In the genomic region with DNA sequence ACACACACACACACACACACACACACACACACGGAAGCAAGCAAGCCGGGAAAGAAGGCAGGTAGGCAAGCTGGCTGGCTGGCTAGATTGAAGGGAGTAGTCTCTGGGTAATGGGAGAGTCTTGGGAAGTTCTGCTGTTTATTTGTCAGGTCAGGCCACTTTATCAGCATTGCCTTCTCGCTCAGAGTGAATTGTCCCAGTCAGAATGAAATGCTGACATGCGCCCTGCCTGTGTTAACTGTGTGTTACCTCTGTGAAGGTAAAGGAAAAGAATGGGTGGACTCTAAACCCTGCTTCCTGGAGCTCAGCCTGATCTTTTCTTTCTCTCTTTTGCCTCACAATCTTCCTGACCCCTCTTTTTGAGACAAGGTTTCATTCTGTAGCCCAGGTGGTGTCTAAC, we compare ENCODE assay signal across 29 mouse cellular contexts. TPM values are rescaled to one million over a fixed set of nuclear protein-coding genes. Genes with fewer than 3 reads are reported as not detected.
DNase-seq lines count a peak whose midpoint lies in the region; ATAC-seq and TF ChIP-seq lines count a peak whose summit lies in the region.
"Had no signal": no experiment of that assay in that cellular context is flagged by ENCODE, and none has a peak within 500 bp of the region (broad histone marks: within the 10 kb centered on the region; RNA-seq: fewer than 3 reads in every experiment).

No protein-coding gene starts in this region.

- WGBS in intestine, postnatal 0 days: 11% methylated on average over 4 of the region's 4 CpGs
- WGBS in liver, embryonic 16.5 days (ENCODE audit: insufficient replicate concordance): 39% methylated on average over 3 of the region's 4 CpGs
- 24% methylated on average over 4 of the region's 4 CpGs for WGBS in stomach, embryonic 16.5 days

- no peak for TF ChIP-seq POLR2A in MEL (IDR thresholded peaks at IDR 0.05; ENCODE audit: control insufficient read depth in 1 of 2, insufficient read depth in 1 of 2, low read depth in 1 of 2, low read length in 2 of 2, poor library complexity in 1 of 2)

- H3K4me2 ChIP-seq in intestine, postnatal 0 days (replicated peaks; ENCODE audit: low read depth): peak overlapping the region; percentile 44
- H3K4me2 ChIP-seq in liver, embryonic 16.5 days (ENCODE audit: low read depth, low read length): no peak overlapping the region
- H3K4me2 ChIP-seq in stomach, embryonic 16.5 days (ENCODE audit: low read depth, low read length): peak overlapping the region; percentile 25; the same call in 1 of the 2 replicates
- H3K4me2 ChIP-seq: embryonic facial prominence, embryonic 15.5 days; forebrain, embryonic 12.5 days; hindbrain, embryonic 15.5 days; limb, embryonic 12.5 days; midbrain, embryonic 15.5 days; neural tube, embryonic 12.5 days had no signal

- no peaks in the 10 kb centered on the region for H3K9me3 ChIP-seq in MEL (replicated peaks; ENCODE audit: insufficient read depth, low read length)
- no peaks in the 10 kb centered on the region for H3K9me3 ChIP-seq in intestine, postnatal 0 days (ENCODE audit: control insufficient read depth)
- no peaks in the 10 kb centered on the region for H3K9me3 ChIP-seq in liver, embryonic 16.5 days (replicated peaks; ENCODE audit: control insufficient read depth, low read length)
- H3K9me3 ChIP-seq in stomach, embryonic 16.5 days (replicated peaks; ENCODE audit: control insufficient read depth, low read length): no peaks in the 10 kb centered on the region
- H3K9me3 ChIP-seq: embryonic facial prominence, embryonic 10.5 days; embryonic facial prominence, embryonic 15.5 days; forebrain, embryonic 12.5 days; hindbrain, embryonic 10.5 days; hindbrain, embryonic 15.5 days; limb, embryonic 12.5 days; midbrain, embryonic 15.5 days; neural tube, embryonic 12.5 days had no signal

- no peak for TF ChIP-seq RAD21 in MEL (IDR thresholded peaks at IDR 0.05; ENCODE audit: low read depth, low read length)

- H3K4me3 ChIP-seq in MEL (ENCODE audit: control insufficient read depth in 1 of 2, insufficient read depth in 1 of 2, low read depth in 2 of 2, low read length in 2 of 2): no peak overlapping the region
- H3K4me3 ChIP-seq in intestine, postnatal 0 days (ENCODE audit: low read depth, low read length): no peak overlapping the region
- no peak overlapping the region for H3K4me3 ChIP-seq in liver, embryonic 16.5 days (ENCODE audit: low read depth, low read length)
- H3K4me3 ChIP-seq in stomach, embryonic 16.5 days (replicated peaks; ENCODE audit: low read length): no peak overlapping the region
- H3K4me3 ChIP-seq: embryonic facial prominence, embryonic 10.5 days; embryonic facial prominence, embryonic 15.5 days; forebrain, embryonic 12.5 days; hindbrain, embryonic 10.5 days; hindbrain, embryonic 15.5 days; left cerebral cortex, adult 2 months; limb, embryonic 12.5 days; midbrain, embryonic 15.5 days; neural tube, embryonic 12.5 days had no signal

- no peak overlapping the region for H3K27ac ChIP-seq in MEL (ENCODE audit: control insufficient read depth, low read depth, low read length)
- peak overlapping the region; percentile 84 for H3K27ac ChIP-seq in intestine, postnatal 0 days (ENCODE audit: low read depth, low read length)
- peak overlapping the region; percentile 65; the same call in 1 of the 2 replicates for H3K27ac ChIP-seq in liver, embryonic 16.5 days (ENCODE audit: low read length)
- H3K27ac ChIP-seq in stomach, embryonic 16.5 days (ENCODE audit: low read length): peak overlapping the region; percentile 82
- H3K27ac ChIP-seq: embryonic facial prominence, embryonic 10.5 days; embryonic facial prominence, embryonic 15.5 days; forebrain, embryonic 12.5 days; hindbrain, embryonic 10.5 days; hindbrain, embryonic 15.5 days; left cerebral cortex, adult 2 months; limb, embryonic 12.5 days; midbrain, embryonic 15.5 days; neural tube, embryonic 12.5 days had no signal

- H3K4me1 ChIP-seq in MEL (ENCODE audit: control insufficient read depth in 1 of 2, insufficient read depth in 2 of 2, low read length in 2 of 2): peaks cover 0 to 5% of the 10 kb centered on the region in 2 experiments; a peak in 2 of 4 replicates
- no peaks in the 10 kb centered on the region for H3K4me1 ChIP-seq in intestine, postnatal 0 days (replicated peaks; ENCODE audit: control insufficient read depth, insufficient read depth, low read length)
- H3K4me1 ChIP-seq in liver, embryonic 16.5 days (ENCODE audit: control insufficient read depth, low read depth, low read length): no peaks in the 10 kb centered on the region; the same call in 1 of the 2 replicates
- no peaks in the 10 kb centered on the region for H3K4me1 ChIP-seq in stomach, embryonic 16.5 days (ENCODE audit: control insufficient read depth, insufficient read depth, low read length)
- H3K4me1 ChIP-seq: forebrain, embryonic 12.5 days; hindbrain, embryonic 10.5 days; hindbrain, embryonic 15.5 days; midbrain, embryonic 15.5 days; neural tube, embryonic 12.5 days had no signal

- H3K27me3 ChIP-seq in MEL (ENCODE audit: control insufficient read depth in 1 of 2, insufficient read depth in 2 of 2, low read length in 2 of 2): peaks cover 0 to 1% of the 10 kb centered on the region in 2 experiments; a peak in 1 of 4 replicates
- H3K27me3 ChIP-seq in intestine, postnatal 0 days (replicated peaks; ENCODE audit: control insufficient read depth, insufficient read depth, low read length): no peaks in the 10 kb centered on the region
- H3K27me3 ChIP-seq in liver, embryonic 16.5 days (ENCODE audit: control insufficient read depth, insufficient read depth, low read depth, low read length): no peaks in the 10 kb centered on the region
- H3K27me3 ChIP-seq in stomach, embryonic 16.5 days (ENCODE audit: control insufficient read depth, insufficient read depth, low read length): no peaks in the 10 kb centered on the region
- H3K27me3 ChIP-seq: embryonic facial prominence, embryonic 15.5 days; forebrain, embryonic 12.5 days; hindbrain, embryonic 15.5 days; limb, embryonic 12.5 days; midbrain, embryonic 15.5 days; neural tube, embryonic 12.5 days had no signal

- TF ChIP-seq CTCF in MEL (IDR thresholded peaks at IDR 0.05 in 2 of 3, conservative IDR thresholded peaks at IDR 0.05 in 1 of 3; ENCODE audit: control insufficient read depth in 1 of 3, insufficient read depth in 1 of 3, low read depth in 2 of 3, low read length in 3 of 3, poor library complexity in 1 of 3, severe bottlenecking in 1 of 3): no peak
- no peak for TF ChIP-seq CTCF in intestine, postnatal 0 days (IDR thresholded peaks at IDR 0.05; ENCODE audit: low read depth)

- ATAC-seq in intestine, postnatal 0 days: peak; percentile 62
- ATAC-seq in liver, embryonic 16.5 days (ENCODE audit: low read depth): peak; percentile 61; the same call in 1 of the 2 replicates
- ATAC-seq in stomach, embryonic 16.5 days (ENCODE audit: insufficient read depth, low FRiP score): peak; percentile 80; the same call in 1 of the 2 replicates
- ATAC-seq: activated CD4-positive, CD25-positive, alpha-beta regulatory T cell, adult 4 months; inflammation-experienced regulatory T-cells, adult 6 months; lung, postnatal 0 days; midbrain, embryonic 15.5 days had no signal

- peaks cover 0 to 3% of the 10 kb centered on the region in 2 experiments; a peak in 1 of 4 replicates for H3K36me3 ChIP-seq in MEL (ENCODE audit: control insufficient read depth in 1 of 2, insufficient read depth in 2 of 2, low read length in 2 of 2)
- H3K36me3 ChIP-seq in intestine, postnatal 0 days (ENCODE audit: control insufficient read depth, insufficient read depth): no peaks in the 10 kb centered on the region
- H3K36me3 ChIP-seq in liver, embryonic 16.5 days (ENCODE audit: control insufficient read depth, insufficient read depth): no peaks in the 10 kb centered on the region
- H3K36me3 ChIP-seq in stomach, embryonic 16.5 days (ENCODE audit: control insufficient read depth, insufficient read depth, low read length): no peaks in the 10 kb centered on the region
- H3K36me3 ChIP-seq: embryonic facial prominence, embryonic 10.5 days; embryonic facial prominence, embryonic 15.5 days; forebrain, embryonic 12.5 days; hindbrain, embryonic 10.5 days; hindbrain, embryonic 15.5 days; limb, embryonic 12.5 days; midbrain, embryonic 15.5 days; neural tube, embryonic 12.5 days had no signal

- no peak for TF ChIP-seq EP300 in MEL (IDR thresholded peaks at IDR 0.05; ENCODE audit: low read depth in 1 of 2, low read length in 2 of 2)

- 0 out of 2 replicates have a peak overlapping the region, but pooled peaks have one; percentile 21 for H3K9ac ChIP-seq in MEL (ENCODE audit: control insufficient read depth, low read depth, low read length, poor library complexity, severe bottlenecking)
- H3K9ac ChIP-seq in intestine, postnatal 0 days (ENCODE audit: low read depth, low read length): no peak overlapping the region
- no peak overlapping the region for H3K9ac ChIP-seq in liver, embryonic 16.5 days (ENCODE audit: low read depth, low read length)
- H3K9ac ChIP-seq in stomach, embryonic 16.5 days (ENCODE audit: low read length): no peak overlapping the region
- H3K9ac ChIP-seq: embryonic facial prominence, embryonic 15.5 days; forebrain, embryonic 12.5 days; hindbrain, embryonic 15.5 days; limb, embryonic 12.5 days; midbrain, embryonic 15.5 days; neural tube, embryonic 12.5 days had no signal

- no peaks in the 10 kb centered on the region for H3K79me2 ChIP-seq in MEL (ENCODE audit: control insufficient read depth, insufficient read depth, low read length, poor library complexity)

- no peak for DNase-seq in MEL (ENCODE audit: low read depth, low spot score)
- DNase-seq in lung, postnatal 14 days: no peak
- no peak for DNase-seq in MN1 (ENCODE audit: low spot score)
- DNase-seq in ovary, postnatal 14 days (ENCODE audit: low spot score): no peak
- DNase-seq: adrenal gland, adult 2 months; adrenal gland, postnatal 36 days; cerebellum, adult 18-20 months; cerebellum, postnatal 25 days; gastrocnemius, postnatal 14 days; heart, postnatal 14 days; kidney, adult 9 months; kidney, postnatal 14 days; lung, adult 18-20 months; thymus, postnatal 4 days had no signal

RNA-seq across cellular contexts. Expression of a gene that starts 5.7 kb away (rescaled TPM):
- 3.3 and 3.9 TPM in 2 replicates for total RNA-seq in MEL (2012; rRNA removed)
- 1 to 10 TPM in 1 of 2 experiments, not detected in 1; 4.9 TPM for polyA plus RNA-seq in MEL (2012; ENCODE audit: insufficient read depth in 1 of 2, insufficient read length in 2 of 2, low read depth in 1 of 2, low replicate concordance in 2 of 2, missing spikeins in 1 of 2)
- 44.2 and 45.3 TPM in 2 replicates for polyA plus RNA-seq in intestine, postnatal 0 days (2015; fragmentation: Nextera tagmentation; extraction: Ambion mirVana)
- polyA plus RNA-seq in liver, embryonic 16.5 days (2015; fragmentation: Nextera tagmentation; extraction: Ambion mirVana): 3.8 and 6.5 TPM in 2 replicates
- polyA plus RNA-seq in stomach, embryonic 16.5 days (2015; fragmentation: Nextera tagmentation; extraction: Ambion mirVana): 8.1 and 9.2 TPM in 2 replicates

RNA-seq across cellular contexts. Expression of a gene that starts 47.5 kb away (rescaled TPM):
- 22.2 and 22.6 TPM in 2 replicates for total RNA-seq in MEL (2012; rRNA removed)
- 100 to 1,000 TPM in 1 of 2 experiments, 10 to 100 TPM in 1; 23.3 to 497 TPM for polyA plus RNA-seq in MEL (2012; ENCODE audit: insufficient read depth in 1 of 2, insufficient read length in 2 of 2, low read depth in 1 of 2, low replicate concordance in 2 of 2, missing spikeins in 1 of 2)
- polyA plus RNA-seq in intestine, postnatal 0 days (2015; fragmentation: Nextera tagmentation; extraction: Ambion mirVana): 12.2 and 12.8 TPM in 2 replicates
- 5.2 and 5.9 TPM in 2 replicates for polyA plus RNA-seq in liver, embryonic 16.5 days (2015; fragmentation: Nextera tagmentation; extraction: Ambion mirVana)
- 9.5 and 10.1 TPM in 2 replicates for polyA plus RNA-seq in stomach, embryonic 16.5 days (2015; fragmentation: Nextera tagmentation; extraction: Ambion mirVana)

RNA-seq across cellular contexts. Expression of a gene that starts 55.6 kb away (rescaled TPM):
- 41.7 and 42.7 TPM in 2 replicates for total RNA-seq in MEL (2012; rRNA removed)
- 10 to 100 TPM in 1 of 2 experiments, not detected in 1; 69.3 TPM for polyA plus RNA-seq in MEL (2012; ENCODE audit: insufficient read depth in 1 of 2, insufficient read length in 2 of 2, low read depth in 1 of 2, low replicate concordance in 2 of 2, missing spikeins in 1 of 2)
- 109 and 111 TPM in 2 replicates for polyA plus RNA-seq in intestine, postnatal 0 days (2015; fragmentation: Nextera tagmentation; extraction: Ambion mirVana)
- 30.4 and 31.2 TPM in 2 replicates for polyA plus RNA-seq in liver, embryonic 16.5 days (2015; fragmentation: Nextera tagmentation; extraction: Ambion mirVana)
- 75.1 and 81.0 TPM in 2 replicates for polyA plus RNA-seq in stomach, embryonic 16.5 days (2015; fragmentation: Nextera tagmentation; extraction: Ambion mirVana)
